Mouse (Mus musculus) large intestine, adult 2 months (tissue): ENCODE measurements around the gene Dbn1. TPM values are rescaled to one million over a fixed set of nuclear protein-coding genes. Genes with fewer than 3 reads are reported as not detected.
"Not testable (repeated sequence)": the region's sequence is repeated elsewhere in the genome, so short reads cannot be mapped to it uniquely, and the experiment has no call there.

Experiments used
- DNase-seq: peaks from one replicate; pipeline ENCODE4 v3.0.0-alpha.2; 2012; ENCODE audit warnings: low read depth, low spot score
- WGBS: fragments of 180-500 bp; shearing (Covaris S2); methylation state at CpG from one replicate; pipeline ENCODE4 v1.1.7; 2018; 5-methylcytosine and 5-hydroxymethylcytosine counted together
- polyA plus RNA-seq: library from polyadenylated mRNA; depleted of rRNA; stranded (reverse); fragments of >200 nt; gene quantifications from 2 replicates; pipeline ENCODE4 v1.2.3, GENCODE M21; 2012

Gene Dbn1
- polyA plus RNA-seq, 1 experiment, result 8.2 TPM

GRCm38 (mm10) chr13:55463399-55464026 is 24.4 kb downstream of the Dbn1 start:
- no peak for DNase-seq
- 23% methylated on average over 14 of the region's 14 CpGs for WGBS

- no peak for DNase-seq
- WGBS, result 72% methylated on average over 2 of the region's 2 CpGs
Observed at GRCm38 (mm10) chr13:55462965-55463364, 24.9 kb downstream of the Dbn1 start.

GRCm38 (mm10) chr13:55451785-55452549 is 35.9 kb downstream of the Dbn1 start:
- no peak for DNase-seq
- 41% methylated on average over 16 of the region's 16 CpGs for WGBS

GRCm38 (mm10) chr13:55451296-55451695 is 36.6 kb downstream of the Dbn1 start:
- DNase-seq, result no peak
- whole genome bisulfite sequencing, result 40% methylated on average over 10 of the region's 10 CpGs

- DNase-seq, result no peak
- WGBS, result 48% methylated on average over 11 of the region's 11 CpGs
Observed at GRCm38 (mm10) chr13:55450511-55450980, 37.4 kb downstream of the Dbn1 start.

GRCm38 (mm10) chr13:55449679-55450441 is 38.1 kb downstream of the Dbn1 start:
- no peak for DNase-seq

GRCm38 (mm10) chr13:55449205-55449604 is 38.7 kb downstream of the Dbn1 start:
- 75% methylated on average over 9 of the region's 9 CpGs for WGBS
- no peak for DNase-seq

More at GRCm38 (mm10) chr13:55449679-55450441, 38.1 kb downstream of the Dbn1 start:
- WGBS, result 46% methylated on average over 17 of the region's 17 CpGs

- no peak for DNase-seq
- whole genome bisulfite sequencing, result 90% methylated on average over 5 of the region's 5 CpGs
Observed at GRCm38 (mm10) chr13:55448131-55448530, 39.8 kb downstream of the Dbn1 start.

- 37% methylated on average over 3 of the region's 3 CpGs for WGBS
- DNase-seq, result no peak
Observed at GRCm38 (mm10) chr13:55447543-55447943, 40.4 kb downstream of the Dbn1 start.

GRCm38 (mm10) chr13:55446483-55447105 is 41.3 kb downstream of the Dbn1 start:
- DNase-seq, result no peak
- WGBS, result 42% methylated on average over 6 of the region's 6 CpGs

- WGBS, result under 1% methylated on average over 65 of the region's 66 CpGs
- DNase-seq, result no peak
Observed at GRCm38 (mm10) chr13:55445361-55446091, 42.4 kb downstream of the Dbn1 start.

GRCm38 (mm10) chr13:55444937-55445315 is 43.0 kb downstream of the Dbn1 start, which contains the start of gene Grk6:
TSS of gene Grk6 (plus strand) at chr13:55445072.
- under 1% methylated on average over 35 of the region's 35 CpGs for WGBS
- peak; percentile 97 for DNase-seq

- WGBS, result 1% methylated on average over 33 of the region's 33 CpGs
- no peak for DNase-seq
Observed at GRCm38 (mm10) chr13:55444286-55444936, 43.5 kb downstream of the Dbn1 start.

GRCm38 (mm10) chr13:55443799-55444285 is 44.1 kb downstream of the Dbn1 start:
- DNase-seq, result no peak
- WGBS, result 11% methylated on average over 9 of the region's 9 CpGs

- not testable (repeated sequence) for DNase-seq
- 83% methylated on average over 15 of the region's 15 CpGs for WGBS
Observed at GRCm38 (mm10) chr13:55437111-55437629, 50.7 kb downstream of the Dbn1 start.

- WGBS, result 62% methylated on average over 10 of the region's 10 CpGs
- DNase-seq, result no peak
Observed at GRCm38 (mm10) chr13:55431889-55432685, 55.8 kb downstream of the Dbn1 start.

GRCm38 (mm10) chr13:55430566-55430965 is 57.3 kb downstream of the Dbn1 start:
- no peak for DNase-seq
- WGBS, result 43% methylated on average over 2 of the region's 2 CpGs
